Mouse (Mus musculus) lung, embryonic 16.5 days (tissue): ENCODE measurements at regions not wholly inside any gene's neighbourhood (a gene's known extent, or its start where the extent isn't known, plus 50 kb on each side); places are given as distances from the start of the nearest gene placed in this dataset.
A peak's percentile ranks its signal among the peaks of the same experiment; 100 is the strongest.

ENCODE experiments used
- ATAC-seq: fragments of 200-750 bp; cut with Nextera tagmentation; 2 replicates; pipeline ENCODE4 v1.8.0; 2017; ENCODE audit warnings: low read depth, mild to moderate bottlenecking, moderate library complexity
- H3K27ac ChIP-seq: fragments of 300-500 bp; sonication (generic); 2 replicates; pipeline ENCODE4 v1.5.1; 2014; ENCODE audit warnings: mild to moderate bottlenecking, control low read depth, low read length
- H3K27me3 ChIP-seq: fragments of 300-500 bp; sonication (generic); 2 replicates; pipeline ENCODE4 v1.6.1; 2014; ENCODE audit warnings: low read depth, low read length, mixed read lengths; ENCODE audit not compliant: control insufficient read depth, insufficient read depth
- H3K36me3 ChIP-seq: fragments of 300-500 bp; sonication (generic); 2 replicates; pipeline ENCODE4 v1.6.1; 2014; ENCODE audit warnings: low read length; ENCODE audit not compliant: control insufficient read depth, insufficient read depth
- H3K4me1 ChIP-seq: fragments of 300-500 bp; sonication (generic); replicated peaks from 2 replicates; pipeline ENCODE4 v1.6.1; 2014; ENCODE audit warnings: low read length, mixed read lengths; ENCODE audit not compliant: control insufficient read depth, insufficient read depth
- H3K4me2 ChIP-seq: fragments of 300-500 bp; sonication (generic); 2 replicates; pipeline ENCODE4 v1.6.1; 2014; ENCODE audit warnings: low read depth, low read length, control low read depth
- H3K4me3 ChIP-seq: fragments of 300-500 bp; sonication (generic); 2 replicates; pipeline ENCODE4 v1.5.1; 2014; ENCODE audit warnings: mild to moderate bottlenecking, low read length, control low read depth
- H3K9ac ChIP-seq: fragments of 300-500 bp; sonication (generic); 2 replicates; pipeline ENCODE4 v1.6.1; 2014; ENCODE audit warnings: low read length, control low read depth
- H3K9me3 ChIP-seq: fragments of 300-500 bp; sonication (generic); 2 replicates; pipeline ENCODE4 v1.6.1; 2016; ENCODE audit warnings: low read length; ENCODE audit not compliant: control insufficient read depth
- whole genome bisulfite sequencing: fragments of 180-500 bp; shearing (Covaris S2); extraction: QIAGEN DNeasy Blood & Tissue Kit; methylation state at CpG from one replicate; pipeline ENCODE4 v1.1.7; 2014; 5-methylcytosine and 5-hydroxymethylcytosine counted together

- H3K27ac ChIP-seq = no peak overlapping the region
- no peak overlapping the region for H3K4me3 ChIP-seq
- H3K4me1 ChIP-seq = no peaks in the 10 kb centered on the region
- H3K27me3 ChIP-seq = no peaks in the 10 kb centered on the region
- no peaks in the 10 kb centered on the region for H3K9me3 ChIP-seq
- WGBS = 21% methylated on average over 12 of the region's 12 CpGs
- H3K4me2 ChIP-seq = peak overlapping the region; percentile 27
- no peak overlapping the region for H3K9ac ChIP-seq
- H3K36me3 ChIP-seq = no peaks in the 10 kb centered on the region
- peak; percentile 47; the same call in 1 of the 2 replicates for ATAC-seq
Measured at GRCm38 (mm10) chr13:46180606-46181133, 92.9 kb upstream of the Stmnd1 start.

- Histone ChIP-seq H3K4me3 (no peak overlapping the region), H3K27ac (no peak overlapping the region), H3K9ac (no peak overlapping the region), H3K4me2 (no peak overlapping the region), H3K27me3 (no peaks in the 10 kb centered on the region), H3K4me1 (no peaks in the 10 kb centered on the region), H3K36me3 (no peaks in the 10 kb centered on the region), H3K9me3 (no peaks in the 10 kb centered on the region)
- no peak for ATAC-seq
- WGBS = 82% methylated on average over 3 of the region's 3 CpGs
Measured at GRCm38 (mm10) chr13:46179916-46180315, 93.6 kb upstream of the Stmnd1 start.

- no peak overlapping the region for H3K27ac ChIP-seq
- no peaks in the 10 kb centered on the region for H3K4me1 ChIP-seq
- no peak for ATAC-seq
- H3K27me3 ChIP-seq = no peaks in the 10 kb centered on the region
- H3K4me3 ChIP-seq = no peak overlapping the region
- H3K9ac ChIP-seq = no peak overlapping the region
- no peak overlapping the region for H3K4me2 ChIP-seq
- H3K9me3 ChIP-seq = no peaks in the 10 kb centered on the region
- WGBS = 51% methylated on average over 8 of the region's 8 CpGs
- no peaks in the 10 kb centered on the region for H3K36me3 ChIP-seq
Measured at GRCm38 (mm10) chr13:46173103-46173502, 100.4 kb upstream of the Stmnd1 start.

- no peaks in the 10 kb centered on the region for H3K27me3 ChIP-seq
- ATAC-seq = peak; percentile 69
- H3K4me1 ChIP-seq = peaks cover 3% of the 10 kb centered on the region; the same call in 1 of the 2 replicates
- 2% methylated on average over 10 of the region's 10 CpGs for WGBS
- H3K4me2 ChIP-seq = peak overlapping the region; percentile 54
- peak overlapping the region; percentile 33 for H3K4me3 ChIP-seq
- H3K9ac ChIP-seq = peak overlapping the region; percentile 46
- H3K27ac ChIP-seq = no peak overlapping the region
- no peaks in the 10 kb centered on the region for H3K36me3 ChIP-seq
- H3K9me3 ChIP-seq = 0 out of 2 replicates have a peak, but pooled peaks cover 2% of the 10 kb centered on the region
Measured at GRCm38 (mm10) chr13:46162025-46162374, 111.5 kb upstream of the Stmnd1 start.

- Histone ChIP-seq H3K36me3 (no peaks in the 10 kb centered on the region), H3K4me3 (peak overlapping the region; percentile 33), H3K9me3 (0 out of 2 replicates have a peak, but pooled peaks cover 3% of the 10 kb centered on the region), H3K9ac (peak overlapping the region; percentile 46), H3K4me2 (peak overlapping the region; percentile 54), H3K27me3 (no peaks in the 10 kb centered on the region), H3K27ac (no peak overlapping the region), H3K4me1 (peaks cover 3% of the 10 kb centered on the region; the same call in 1 of the 2 replicates)
- 34% methylated on average over 13 of the region's 13 CpGs for WGBS
- ATAC-seq = no peak; the same call in 1 of the 2 replicates
Measured at GRCm38 (mm10) chr13:46161261-46162024, 112.1 kb upstream of the Stmnd1 start.

GRCm38 (mm10) chr13:46159354-46159753, 114.2 kb upstream of the Stmnd1 start:
- Histone ChIP-seq H3K27ac (no peak overlapping the region), H3K9ac (no peak overlapping the region), H3K4me2 (no peak overlapping the region), H3K36me3 (no peaks in the 10 kb centered on the region), H3K4me1 (peaks cover 3% of the 10 kb centered on the region; the same call in 1 of the 2 replicates), H3K27me3 (no peaks in the 10 kb centered on the region), H3K9me3 (0 out of 2 replicates have a peak, but pooled peaks cover 3% of the 10 kb centered on the region), H3K4me3 (no peak overlapping the region)
- no peak for ATAC-seq
- 90% methylated on average over 14 of the region's 14 CpGs for WGBS

- Histone ChIP-seq H3K9ac (no peak overlapping the region), H3K27ac (no peak overlapping the region), H3K27me3 (no peaks in the 10 kb centered on the region), H3K4me2 (no peak overlapping the region), H3K9me3 (0 out of 2 replicates have a peak, but pooled peaks cover 3% of the 10 kb centered on the region), H3K4me1 (no peaks in the 10 kb centered on the region), H3K4me3 (no peak overlapping the region), H3K36me3 (no peaks in the 10 kb centered on the region)
- WGBS = 79% methylated on average over 14 of the region's 14 CpGs
- ATAC-seq = no peak
Measured at GRCm38 (mm10) chr13:46153282-46154260, 120.0 kb upstream of the Stmnd1 start.

GRCm38 (mm10) chr13:46140006-46140405, 133.5 kb upstream of the Stmnd1 start:
- WGBS = 66% methylated on average over 3 of the region's 3 CpGs
- ATAC-seq = no peak

GRCm38 (mm10) chr13:46139251-46139650, 134.3 kb upstream of the Stmnd1 start:
- Histone ChIP-seq H3K4me1 (no peaks in the 10 kb centered on the region), H3K27me3 (no peaks in the 10 kb centered on the region), H3K4me2 (no peak overlapping the region), H3K9ac (no peak overlapping the region), H3K4me3 (no peak overlapping the region), H3K36me3 (no peaks in the 10 kb centered on the region), H3K9me3 (no peaks in the 10 kb centered on the region), H3K27ac (no peak overlapping the region)
- WGBS = 60% methylated on average over 5 of the region's 5 CpGs
- ATAC-seq = no peak

More at GRCm38 (mm10) chr13:46140006-46140405, 133.5 kb upstream of the Stmnd1 start:
- H3K9ac ChIP-seq = no peak overlapping the region
- H3K4me3 ChIP-seq = no peak overlapping the region
- H3K4me2 ChIP-seq = no peak overlapping the region
- H3K9me3 ChIP-seq = no peaks in the 10 kb centered on the region
- H3K27ac ChIP-seq = no peak overlapping the region
- no peaks in the 10 kb centered on the region for H3K4me1 ChIP-seq
- no peaks in the 10 kb centered on the region for H3K36me3 ChIP-seq
- no peaks in the 10 kb centered on the region for H3K27me3 ChIP-seq
